Mouse (Mus musculus) kidney, postnatal 4 days (tissue): ENCODE measurements around the gene Calb2.

ENCODE experiments used
- DNase-seq, 2 experiments: peaks; one replicate each; pipeline ENCODE4 v3.0.0; 2021; ENCODE audit warnings: mixed read lengths in 2 of 2

Gene Calb2

DNA sequence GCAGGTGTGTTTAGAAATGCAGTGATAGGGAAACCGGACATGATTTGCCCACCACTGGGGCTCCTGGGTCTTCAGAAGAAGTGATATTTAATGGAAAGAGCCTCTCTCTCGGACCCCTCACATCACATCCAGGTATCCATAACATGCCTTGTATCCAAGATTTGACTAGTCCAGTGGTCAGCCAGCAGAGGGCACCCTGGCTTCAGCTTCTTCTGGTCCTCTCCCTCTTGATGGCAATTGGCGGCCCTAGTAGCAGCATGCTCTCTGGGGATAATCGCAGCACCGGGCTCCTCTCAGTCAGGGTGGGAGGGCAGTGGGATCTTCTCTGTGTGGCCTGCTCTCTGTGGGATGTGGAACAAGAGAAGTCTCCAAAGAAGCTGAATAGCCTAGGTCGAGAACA is 48.3 kb downstream of the Calb2 start:
- peak; percentile 41 to 46 for DNase-seq

DNA sequence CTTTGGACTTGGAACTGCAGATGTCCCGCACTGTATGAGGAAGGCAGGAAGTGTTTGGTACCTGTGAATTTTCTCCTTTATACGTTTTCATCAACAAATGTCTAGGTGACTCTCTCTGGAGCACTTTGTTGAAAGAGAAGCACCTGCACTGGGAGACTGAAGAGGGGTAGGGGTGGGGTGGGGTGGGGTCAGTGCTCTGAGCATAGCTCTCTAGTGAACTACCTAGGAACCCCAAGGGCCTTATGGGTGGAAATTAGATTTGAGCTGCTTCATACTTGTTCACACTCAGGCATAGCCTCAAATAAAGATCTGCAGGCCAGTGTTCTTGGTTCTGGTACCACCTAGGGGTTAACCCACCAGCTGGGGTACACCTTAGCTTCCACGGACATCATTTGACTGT is 65.4 kb downstream of the Calb2 start, which contains the start of gene Gm17720:
Gene Gm17720 (minus strand): TSS at position 101 of the 400 bp plus-strand sequence.
- peak in 1 of 2 experiments; percentile 7 for DNase-seq

DNA sequence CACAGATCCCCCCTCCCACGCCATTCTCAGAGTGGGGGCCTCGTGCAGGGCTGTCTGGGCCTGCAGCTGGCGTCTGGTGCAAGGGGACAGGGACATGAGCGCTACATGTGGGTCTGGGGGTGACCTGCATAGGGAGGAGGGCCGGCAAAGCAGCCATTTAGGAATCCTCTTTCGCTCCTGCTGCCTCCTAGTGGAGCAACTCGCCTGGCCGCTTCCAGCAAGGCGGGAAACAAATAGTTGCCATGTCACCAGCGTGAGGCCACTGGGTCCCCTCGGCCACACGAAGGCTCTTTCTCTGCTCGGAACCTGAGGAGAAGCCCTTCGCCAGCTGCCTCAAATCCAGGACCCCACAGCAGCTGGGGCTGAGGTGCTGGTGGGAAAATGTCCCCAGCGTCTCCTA is 66.3 kb downstream of the Calb2 start:
- no peak for DNase-seq

- no peak for DNase-seq
Observed at GRCm38 (mm10) chr8:110100907-110101306, 67.1 kb downstream of the Calb2 start, which contains the start of gene Gm21964. Gene Gm21964, plus strand, starts transcription at chr8:110101207.

DNA sequence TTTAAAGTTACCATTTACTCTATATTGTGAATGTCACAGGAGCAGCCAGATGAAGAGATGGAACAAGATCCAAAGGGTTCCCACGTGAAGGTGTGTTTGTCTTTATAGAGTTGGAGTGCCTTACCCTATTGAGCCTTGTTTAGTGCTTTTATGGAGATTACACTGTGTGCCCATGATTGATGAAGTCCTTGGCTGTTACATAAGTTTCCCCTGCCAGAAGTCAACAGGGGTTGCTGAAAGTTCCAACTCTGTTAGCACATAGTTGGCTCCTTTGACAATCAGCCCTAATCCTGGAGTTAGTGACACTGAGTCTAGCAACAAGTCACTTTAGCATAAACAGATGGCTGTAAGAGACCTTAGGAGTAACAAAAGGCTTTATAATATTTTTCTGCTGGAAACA is 76.1 kb downstream of the Calb2 start:
- peak; percentile 17 to 26 for DNase-seq
